Mouse (Mus musculus) midbrain, postnatal 0 days (tissue): ENCODE results near the gene Acer2. TPM values are rescaled to one million over a fixed set of nuclear protein-coding genes. Genes with fewer than 3 reads are reported as not detected.

Experiments
- ATAC-seq: fragments of 200-750 bp; cut with Nextera tagmentation; 2 replicates; pipeline ENCODE4 v1.8.0; 2017; ENCODE audit warnings: moderate number of reproducible peaks, mild to moderate bottlenecking, moderate TSS enrichment, moderate library complexity; ENCODE audit not compliant: low FRiP score
- DNase-seq: peaks from one replicate; pipeline ENCODE4 v3.0.0-alpha.2; 2015; ENCODE audit warnings: low spot score
- H3K27ac ChIP-seq: fragments of 300-500 bp; sonication (generic); 2 replicates; pipeline ENCODE4 v1.5.1; 2014; ENCODE audit warnings: low read depth, mild to moderate bottlenecking, low read length, mixed read lengths
- H3K27me3 ChIP-seq: fragments of 300-500 bp; sonication (generic); 2 replicates; pipeline ENCODE4 v1.6.1; 2014; ENCODE audit warnings: low read length, control low read depth, mixed read lengths; ENCODE audit not compliant: insufficient read depth
- H3K36me3 ChIP-seq: fragments of 300-500 bp; sonication (generic); 2 replicates; pipeline ENCODE4 v1.6.1; 2014; ENCODE audit warnings: low read length, control low read depth, mixed read lengths; ENCODE audit not compliant: insufficient read depth
- H3K4me1 ChIP-seq: fragments of 300-500 bp; sonication (generic); 2 replicates; pipeline ENCODE4 v1.6.1; 2014; ENCODE audit warnings: mild to moderate bottlenecking, control low read depth, antibody characterized with exemption, low read length, mixed read lengths; ENCODE audit not compliant: insufficient read depth
- H3K4me2 ChIP-seq: fragments of 300-500 bp; sonication (generic); 2 replicates; pipeline ENCODE4 v1.6.1; 2014; ENCODE audit warnings: low read depth, mild to moderate bottlenecking, low read length, mixed read lengths; ENCODE audit not compliant: poor library complexity, severe bottlenecking
- H3K4me3 ChIP-seq: fragments of 300-500 bp; sonication (generic); 2 replicates; pipeline ENCODE4 v1.5.1; 2014; ENCODE audit warnings: low read depth, mild to moderate bottlenecking, low read length, moderate library complexity
- H3K9ac ChIP-seq: fragments of 300-500 bp; sonication (generic); replicated peaks from 2 replicates; pipeline ENCODE4 v1.6.1; 2014; ENCODE audit warnings: mild to moderate bottlenecking, low read length, moderate library complexity, mixed read lengths; ENCODE audit not compliant: poor library complexity, severe bottlenecking
- H3K9me3 ChIP-seq: fragments of 300-500 bp; sonication (generic); 2 replicates; pipeline ENCODE4 v1.6.1; 2016; ENCODE audit warnings: low read length, control low read depth
- CTCF ChIP-seq: IDR thresholded peaks from 2 replicates; pipeline ENCODE4 v1.5.1; 2016; ENCODE audit warnings: antibody characterized with exemption, mild to moderate bottlenecking
- WGBS: fragments of 180-500 bp; shearing (Covaris S2); extraction: QIAGEN DNeasy Blood & Tissue Kit; methylation state at CpG from one replicate; pipeline ENCODE4 v1.1.7; 2014; 5-methylcytosine and 5-hydroxymethylcytosine counted together
- polyA plus RNA-seq: library from polyadenylated mRNA; unstranded; fragments of >200 nt; fragmentation: Nextera tagmentation; extraction: Ambion mirVana; gene quantifications from 2 replicates; pipeline ENCODE4 v1.2.1, GENCODE M21; 2015
- total RNA-seq: library from RNA; depleted of rRNA; stranded (reverse); fragments of >200 nt; gene quantifications from 2 replicates; pipeline ENCODE4 v1.2.3, GENCODE M21; 2014

Gene Acer2
- total and polyA plus RNA-seq, 2 experiments from 2014 or later, result 10.2 to 14.0 TPM

- Histone ChIP-seq H3K27me3 (no peaks in the 10 kb centered on the region), H3K36me3 (no peaks in the 10 kb centered on the region), H3K4me3 (no peak overlapping the region), H3K27ac (no peak overlapping the region), H3K9ac (no peak overlapping the region), H3K4me1 (no peaks in the 10 kb centered on the region), H3K4me2 (no peak overlapping the region), H3K9me3 (no peaks in the 10 kb centered on the region)
- 70% methylated on average over 14 of the region's 14 CpGs for WGBS
- ATAC-seq (no peak), DNase-seq (no peak)
- TF ChIP-seq CTCF, result no peak
Observed at GRCm38 (mm10) chr4:86898791-86899474, 24.7 kb downstream of the Acer2 start.

- DNase-seq, result no peak
- TF ChIP-seq CTCF, result no peak
- Histone ChIP-seq H3K36me3 (no peaks in the 10 kb centered on the region), H3K9ac (no peak overlapping the region), H3K4me3 (no peak overlapping the region), H3K27ac (no peak overlapping the region), H3K4me2 (no peak overlapping the region), H3K27me3 (no peaks in the 10 kb centered on the region), H3K4me1 (no peaks in the 10 kb centered on the region), H3K9me3 (no peaks in the 10 kb centered on the region)
- no peak for ATAC-seq
- WGBS, result 54% methylated on average over 6 of the region's 6 CpGs
Observed at GRCm38 (mm10) chr4:86902351-86902750, 28.2 kb downstream of the Acer2 start.

- 29% methylated on average over 3 of the region's 3 CpGs for WGBS
- ATAC-seq (no peak), DNase-seq (no peak)
- no peak overlapping the region for H3K9ac ChIP-seq
- no peak overlapping the region for H3K4me3 ChIP-seq
- no peak overlapping the region for H3K4me2 ChIP-seq
- H3K36me3 ChIP-seq, result no peaks in the 10 kb centered on the region
- no peaks in the 10 kb centered on the region for H3K4me1 ChIP-seq
- H3K27ac ChIP-seq, result no peak overlapping the region
- H3K27me3 ChIP-seq, result no peaks in the 10 kb centered on the region
- H3K9me3 ChIP-seq, result no peaks in the 10 kb centered on the region
- TF ChIP-seq CTCF, result peak; percentile 34; the same call in 1 of the 2 replicates
Observed at GRCm38 (mm10) chr4:86904969-86905368, 30.8 kb downstream of the Acer2 start.

GRCm38 (mm10) chr4:86905869-86906268 is 31.7 kb downstream of the Acer2 start:
- no peak for ATAC-seq

GRCm38 (mm10) chr4:86911576-86912341 is 37.6 kb downstream of the Acer2 start:
- TF ChIP-seq CTCF, result no peak
- DNase-seq, result no peak
- ATAC-seq, result no peak
- Histone ChIP-seq H3K36me3 (no peaks in the 10 kb centered on the region), H3K9ac (no peak overlapping the region), H3K27ac (no peak overlapping the region), H3K27me3 (no peaks in the 10 kb centered on the region), H3K4me1 (no peaks in the 10 kb centered on the region), H3K4me3 (no peak overlapping the region), H3K4me2 (no peak overlapping the region), H3K9me3 (no peaks in the 10 kb centered on the region)
- 21% methylated on average over 18 of the region's 18 CpGs for WGBS

More at GRCm38 (mm10) chr4:86905869-86906268, 31.7 kb downstream of the Acer2 start:
- H3K27me3 ChIP-seq, result no peaks in the 10 kb centered on the region
- no peak overlapping the region for H3K9ac ChIP-seq
- H3K4me3 ChIP-seq, result no peak overlapping the region
- H3K9me3 ChIP-seq, result no peaks in the 10 kb centered on the region
- H3K4me1 ChIP-seq, result no peaks in the 10 kb centered on the region
- no peak for TF ChIP-seq CTCF
- WGBS, result 83% methylated on average over 1 of the region's 1 CpGs
- DNase-seq, result no peak
- H3K4me2 ChIP-seq, result no peak overlapping the region
- H3K27ac ChIP-seq, result no peak overlapping the region
- no peaks in the 10 kb centered on the region for H3K36me3 ChIP-seq

- no peak for TF ChIP-seq CTCF
- DNase-seq (no peak), ATAC-seq (no peak)
- H3K9ac ChIP-seq, result no peak overlapping the region
- no peak overlapping the region for H3K4me2 ChIP-seq
- H3K27me3 ChIP-seq, result no peaks in the 10 kb centered on the region
- no peak overlapping the region for H3K27ac ChIP-seq
- 0 out of 2 replicates have a peak, but pooled peaks cover 3% of the 10 kb centered on the region for H3K36me3 ChIP-seq
- H3K4me3 ChIP-seq, result no peak overlapping the region
- no peaks in the 10 kb centered on the region for H3K4me1 ChIP-seq
- WGBS, result 79% methylated on average over 7 of the region's 7 CpGs
- no peaks in the 10 kb centered on the region for H3K9me3 ChIP-seq
Observed at GRCm38 (mm10) chr4:86912757-86913156, 38.6 kb downstream of the Acer2 start.
